In the genomic region with DNA sequence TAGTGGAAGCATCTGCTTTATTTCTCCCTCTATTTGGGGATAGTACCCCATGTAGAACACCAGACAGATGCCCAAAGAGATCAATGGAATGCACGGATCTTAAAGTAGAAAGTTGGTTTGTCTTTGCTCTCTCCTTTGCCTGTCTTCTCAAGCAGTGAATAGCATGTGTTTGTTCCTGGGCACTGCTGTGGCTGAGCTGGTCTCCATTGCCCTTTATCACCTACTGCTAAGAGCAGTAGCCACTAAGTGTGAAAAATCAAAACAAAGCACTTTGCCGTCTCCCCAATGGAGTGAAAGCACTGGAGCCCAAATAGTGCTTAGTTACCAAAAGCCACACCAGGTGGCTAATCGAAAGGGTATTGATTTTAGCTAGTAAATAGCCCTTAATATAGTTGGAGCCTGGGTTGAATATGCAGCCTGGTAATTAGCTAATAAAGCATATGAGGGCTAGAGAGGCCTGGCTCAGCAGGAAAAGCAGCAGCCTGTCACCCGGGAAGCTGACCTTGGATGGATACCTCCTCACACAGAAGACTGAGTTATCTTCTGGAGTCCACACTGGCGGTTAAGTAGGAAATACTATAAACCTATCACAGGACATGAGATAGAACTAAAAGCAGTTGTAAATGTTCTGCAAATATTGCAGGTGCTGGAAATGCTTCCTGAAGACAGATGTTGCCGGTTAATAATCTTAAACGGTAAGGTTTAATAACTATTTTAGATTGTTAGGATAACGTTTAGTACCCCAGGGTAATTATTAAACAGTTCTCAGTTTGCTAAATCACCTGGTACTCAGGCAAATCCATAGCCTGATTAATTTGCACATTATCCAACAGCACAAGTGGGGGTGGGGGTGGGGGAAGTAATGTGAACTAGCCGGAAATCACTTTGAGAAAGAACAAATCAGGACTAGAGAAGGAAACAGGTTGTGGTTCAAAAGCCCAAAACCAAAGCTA, we compare ENCODE assay signal across 23 mouse cellular contexts. TPM values are rescaled to one million over a fixed set of nuclear protein-coding genes. Genes with fewer than 3 reads are reported as not detected.
DNase-seq lines count a peak whose midpoint lies in the region; ATAC-seq lines count a peak whose summit lies in the region.
"Had no signal": no experiment of that assay in that cellular context is flagged by ENCODE, and none has a peak within 500 bp of the region (broad histone marks: within the 10 kb centered on the region; RNA-seq: fewer than 3 reads in every experiment).

No protein-coding gene starts in this region.

- 0 out of 2 replicates have a peak, but pooled peaks cover 6% of the 10 kb centered on the region for H3K9me3 ChIP-seq in forebrain, embryonic 12.5 days
- peaks cover 5% of the 10 kb centered on the region; the same call in 1 of the 2 replicates for H3K9me3 ChIP-seq in forebrain, embryonic 13.5 days (replicated peaks)
- H3K9me3 ChIP-seq in neural tube, embryonic 15.5 days (replicated peaks): 0 out of 2 replicates have a peak, but pooled peaks cover 6% of the 10 kb centered on the region
- 0 out of 2 replicates have a peak, but pooled peaks cover 3% of the 10 kb centered on the region for H3K9me3 ChIP-seq in intestine, embryonic 15.5 days
- H3K9me3 ChIP-seq: embryonic facial prominence, embryonic 12.5 days; G1E had no signal

- 62% methylated on average over 9 of the region's 9 CpGs for WGBS in forebrain, embryonic 12.5 days
- 54% methylated on average over 9 of the region's 9 CpGs for WGBS in forebrain, embryonic 13.5 days
- 46% methylated on average over 9 of the region's 9 CpGs for WGBS in neural tube, embryonic 15.5 days
- WGBS in intestine, embryonic 15.5 days: 51% methylated on average over 9 of the region's 9 CpGs

- no peak overlapping the region for H3K4me2 ChIP-seq in forebrain, embryonic 12.5 days
- H3K4me2 ChIP-seq in forebrain, embryonic 13.5 days: no peak overlapping the region
- no peak overlapping the region for H3K4me2 ChIP-seq in neural tube, embryonic 15.5 days
- 0 out of 2 replicates have a peak overlapping the region, but pooled peaks have one; percentile 14 for H3K4me2 ChIP-seq in intestine, embryonic 15.5 days (replicated peaks)
- H3K4me2 ChIP-seq: embryonic facial prominence, embryonic 12.5 days; heart, embryonic 13.5 days; hindbrain, embryonic 13.5 days had no signal

- H3K27ac ChIP-seq in forebrain, embryonic 12.5 days: no peak overlapping the region
- no peak overlapping the region for H3K27ac ChIP-seq in forebrain, embryonic 13.5 days
- no peak overlapping the region for H3K27ac ChIP-seq in neural tube, embryonic 15.5 days (replicated peaks)
- no peak overlapping the region for H3K27ac ChIP-seq in intestine, embryonic 15.5 days
- H3K27ac ChIP-seq: embryonic facial prominence, embryonic 12.5 days; gastrocnemius, adult 2 months; heart, embryonic 13.5 days; hindbrain, embryonic 13.5 days; hindbrain, postnatal 0 days had no signal

- H3K4me3 ChIP-seq in forebrain, embryonic 12.5 days (replicated peaks): no peak overlapping the region
- no peak overlapping the region for H3K4me3 ChIP-seq in forebrain, embryonic 13.5 days
- no peak overlapping the region for H3K4me3 ChIP-seq in neural tube, embryonic 15.5 days (replicated peaks)
- no peak overlapping the region for H3K4me3 ChIP-seq in intestine, embryonic 15.5 days (replicated peaks)
- H3K4me3 ChIP-seq: embryonic facial prominence, embryonic 12.5 days; gastrocnemius, adult 2 months; heart, embryonic 13.5 days; hindbrain, embryonic 13.5 days had no signal

- no peaks in the 10 kb centered on the region for H3K4me1 ChIP-seq in forebrain, embryonic 12.5 days
- 0 out of 2 replicates have a peak, but pooled peaks cover 4% of the 10 kb centered on the region for H3K4me1 ChIP-seq in forebrain, embryonic 13.5 days
- no peaks in the 10 kb centered on the region for H3K4me1 ChIP-seq in neural tube, embryonic 15.5 days
- H3K4me1 ChIP-seq in intestine, embryonic 15.5 days (replicated peaks): no peaks in the 10 kb centered on the region
- H3K4me1 ChIP-seq: embryonic facial prominence, embryonic 12.5 days; heart, embryonic 13.5 days had no signal

- H3K27me3 ChIP-seq in forebrain, embryonic 12.5 days: no peaks in the 10 kb centered on the region
- H3K27me3 ChIP-seq in forebrain, embryonic 13.5 days: no peaks in the 10 kb centered on the region
- H3K27me3 ChIP-seq in neural tube, embryonic 15.5 days (replicated peaks): no peaks in the 10 kb centered on the region
- no peaks in the 10 kb centered on the region for H3K27me3 ChIP-seq in intestine, embryonic 15.5 days (replicated peaks)
- H3K27me3 ChIP-seq: embryonic facial prominence, embryonic 12.5 days; heart, embryonic 13.5 days; hindbrain, embryonic 13.5 days had no signal

- no peak for DNase-seq in neural tube, embryonic 10.5 days (ENCODE audit: extremely low spot score, low spot score)
- no peak for DNase-seq in cerebellum, adult 9-11 months
- no peak for DNase-seq in frontal cortex, postnatal 14 days (ENCODE audit: low spot score in 2 of 2)
- DNase-seq: adrenal gland, adult 8-10 months; adrenal gland, postnatal 36 days; B cell, adult 2 months; cerebellum, adult 11 months; cerebellum, adult 8-10 months; cerebellum, postnatal 25 days; forebrain, postnatal 0 days; gastrocnemius, adult 2 months; gastrocnemius, postnatal 25 days; heart, postnatal 36 days had no signal

- peak; percentile 39; the same call in 1 of the 2 replicates for ATAC-seq in forebrain, embryonic 12.5 days (ENCODE audit: low FRiP score)
- no peak for ATAC-seq in forebrain, embryonic 13.5 days
- ATAC-seq in neural tube, embryonic 15.5 days (ENCODE audit: low FRiP score): peak; percentile 45; the same call in 1 of the 2 replicates
- ATAC-seq in intestine, embryonic 15.5 days: peak; percentile 90
- ATAC-seq: CD4-positive, CD25-positive, alpha-beta regulatory T cell, adult 4 months; forebrain, postnatal 0 days; hindbrain, postnatal 0 days had no signal

- no peaks in the 10 kb centered on the region for H3K36me3 ChIP-seq in forebrain, embryonic 12.5 days (replicated peaks)
- no peaks in the 10 kb centered on the region for H3K36me3 ChIP-seq in forebrain, embryonic 13.5 days (ENCODE audit: poor library complexity, severe bottlenecking)
- H3K36me3 ChIP-seq in neural tube, embryonic 15.5 days: no peaks in the 10 kb centered on the region
- no peaks in the 10 kb centered on the region for H3K36me3 ChIP-seq in intestine, embryonic 15.5 days
- H3K36me3 ChIP-seq: embryonic facial prominence, embryonic 12.5 days; G1E; heart, embryonic 13.5 days; hindbrain, embryonic 13.5 days had no signal

- H3K9ac ChIP-seq in forebrain, embryonic 12.5 days: no peak overlapping the region
- no peak overlapping the region for H3K9ac ChIP-seq in forebrain, embryonic 13.5 days
- no peak overlapping the region for H3K9ac ChIP-seq in neural tube, embryonic 15.5 days (replicated peaks)
- no peak overlapping the region for H3K9ac ChIP-seq in intestine, embryonic 15.5 days
- H3K9ac ChIP-seq: embryonic facial prominence, embryonic 12.5 days; forebrain, postnatal 0 days; heart, embryonic 13.5 days; hindbrain, embryonic 13.5 days had no signal

RNA-seq across cellular contexts. Expression of a gene that starts 26.1 kb away (rescaled TPM):
- 23.1 and 24.1 TPM in 2 replicates for polyA plus RNA-seq in forebrain, embryonic 12.5 days (2016; fragmentation: Nextera tagmentation; extraction: Ambion mirVana)
- polyA plus RNA-seq in forebrain, embryonic 13.5 days (2015; fragmentation: Nextera tagmentation; extraction: Ambion mirVana): 20.3 and 22.1 TPM in 2 replicates
- polyA plus RNA-seq in neural tube, embryonic 15.5 days (2015; fragmentation: Nextera tagmentation; extraction: Ambion mirVana): 24.8 and 27.6 TPM in 2 replicates
- 21.0 and 22.2 TPM in 2 replicates for polyA plus RNA-seq in intestine, embryonic 15.5 days (2015; fragmentation: Nextera tagmentation; extraction: Ambion mirVana)
